Mouse (Mus musculus) T-helper 1 cell (primary cell): ENCODE measurements around the gene Zfp653.
"Not testable (repeated sequence)": the region's sequence is repeated elsewhere in the genome, so short reads cannot be mapped to it uniquely, and the experiment has no call there.

Experiments
- in situ Hi-C: fragments of 300-600 bp; cut with MboI, MseI; formaldehyde crosslinking; loops from one replicate; pipeline ENCODE4 v1.15.1; 2025; ENCODE audit warnings: high pct_unique_total_duplicates

The Zfp653 gene

GRCm38 (mm10) chr9:22070791-22071573 is at the start of gene Zfp653, which contains the start of gene Gm49318:
Gene Zfp653, minus strand, starts transcription at chr9:22071376.
Gene Gm49318, minus strand, starts transcription at chr9:22071259.
- in situ Hi-C loops = no loop called here

- in situ Hi-C loops = loop anchor here (5.0 kb wide), 1 partner anchor 107 kb away; no protein-coding TSS in a partner anchor
These were observed 48.4 kb upstream of the Zfp653 start for GRCm38 (mm10) chr9:22119543-22119942.

GRCm38 (mm10) chr9:22117754-22118456 is 46.7 kb upstream of the Zfp653 start:
- in situ Hi-C loops = loop anchor here (5.0 kb wide), 1 partner anchor 106 kb away; no protein-coding TSS in a partner anchor

GRCm38 (mm10) chr9:22116740-22117426 is 45.7 kb upstream of the Zfp653 start, which contains the start of gene Elof1:
Gene Elof1, minus strand, starts transcription at chr9:22117172.
- in situ Hi-C loops = loop anchor here (5.0 kb wide), 1 partner anchor 105 kb away; no protein-coding TSS in a partner anchor

- in situ Hi-C loops = loop anchor here (5.0 kb wide), 1 partner anchor 104 kb away; no protein-coding TSS in a partner anchor
These were observed 44.9 kb upstream of the Zfp653 start for GRCm38 (mm10) chr9:22116086-22116485.

GRCm38 (mm10) chr9:22115635-22116034 is 44.5 kb upstream of the Zfp653 start:
- in situ Hi-C loops = loop anchor here (5.0 kb wide), 1 partner anchor 103 kb away; no protein-coding TSS in a partner anchor

- in situ Hi-C loops = no loop called here
These were observed 37.0 kb upstream of the Zfp653 start for GRCm38 (mm10) chr9:22108194-22108593.

- in situ Hi-C loops = no loop called here
These were observed 28.7 kb upstream of the Zfp653 start for GRCm38 (mm10) chr9:22099922-22100321.

GRCm38 (mm10) chr9:22098993-22099696 is 28.0 kb upstream of the Zfp653 start, which contains the start of gene Cnn1:
Gene Cnn1, plus strand, starts transcription at chr9:22099216.
- in situ Hi-C loops = no loop called here

- in situ Hi-C loops = no loop called here
These were observed 24.7 kb upstream of the Zfp653 start for GRCm38 (mm10) chr9:22095854-22096307.

GRCm38 (mm10) chr9:22092746-22093145 is 21.6 kb upstream of the Zfp653 start:
- in situ Hi-C loops = no loop called here

GRCm38 (mm10) chr9:22089986-22090385 is 18.8 kb upstream of the Zfp653 start:
- in situ Hi-C loops = no loop called here

GRCm38 (mm10) chr9:22089281-22089680 is 18.1 kb upstream of the Zfp653 start:
- in situ Hi-C loops = no loop called here

GRCm38 (mm10) chr9:22087034-22087618 is 15.9 kb upstream of the Zfp653 start:
- in situ Hi-C loops = no loop called here

GRCm38 (mm10) chr9:22086012-22086411 is 14.8 kb upstream of the Zfp653 start:
- in situ Hi-C loops = no loop called here

GRCm38 (mm10) chr9:22085022-22085834 is 14.1 kb upstream of the Zfp653 start, which contains the start of gene Ecsit:
Gene Ecsit, minus strand, starts transcription at chr9:22085438.
- in situ Hi-C loops = no loop called here

- in situ Hi-C loops = no loop called here
These were observed 13.5 kb upstream of the Zfp653 start for GRCm38 (mm10) chr9:22084667-22085021.

GRCm38 (mm10) chr9:22076223-22076622 is 5.0 kb upstream of the Zfp653 start:
- in situ Hi-C loops = no loop called here

- in situ Hi-C loops = not testable (repeated sequence)
These were observed 4.6 kb upstream of the Zfp653 start for GRCm38 (mm10) chr9:22075778-22076177.

GRCm38 (mm10) chr9:22072276-22072675 is 1.1 kb upstream of the Zfp653 start:
- in situ Hi-C loops = no loop called here
